Mouse (Mus musculus) lung, embryonic 16.5 days (tissue): ENCODE results near the gene Slfn9. TPM values are rescaled to one million over a fixed set of nuclear protein-coding genes. Genes with fewer than 3 reads are reported as not detected.
"Not testable (repeated sequence)": the region's sequence is repeated elsewhere in the genome, so short reads cannot be mapped to it uniquely, and the experiment has no call there.

Experiments
- ATAC-seq: fragments of 200-750 bp; cut with Nextera tagmentation; 2 replicates; pipeline ENCODE4 v1.8.0; 2017; ENCODE audit warnings: low read depth, mild to moderate bottlenecking, moderate library complexity
- H3K27ac ChIP-seq: fragments of 300-500 bp; sonication (generic); 2 replicates; pipeline ENCODE4 v1.5.1; 2014; ENCODE audit warnings: mild to moderate bottlenecking, control low read depth, low read length
- H3K27me3 ChIP-seq: fragments of 300-500 bp; sonication (generic); 2 replicates; pipeline ENCODE4 v1.6.1; 2014; ENCODE audit warnings: low read depth, low read length, mixed read lengths; ENCODE audit not compliant: control insufficient read depth, insufficient read depth
- H3K36me3 ChIP-seq: fragments of 300-500 bp; sonication (generic); 2 replicates; pipeline ENCODE4 v1.6.1; 2014; ENCODE audit warnings: low read length; ENCODE audit not compliant: control insufficient read depth, insufficient read depth
- H3K4me1 ChIP-seq: fragments of 300-500 bp; sonication (generic); replicated peaks from 2 replicates; pipeline ENCODE4 v1.6.1; 2014; ENCODE audit warnings: low read length, mixed read lengths; ENCODE audit not compliant: control insufficient read depth, insufficient read depth
- H3K4me2 ChIP-seq: fragments of 300-500 bp; sonication (generic); 2 replicates; pipeline ENCODE4 v1.6.1; 2014; ENCODE audit warnings: low read depth, low read length, control low read depth
- H3K4me3 ChIP-seq: fragments of 300-500 bp; sonication (generic); 2 replicates; pipeline ENCODE4 v1.5.1; 2014; ENCODE audit warnings: mild to moderate bottlenecking, low read length, control low read depth
- H3K9ac ChIP-seq: fragments of 300-500 bp; sonication (generic); 2 replicates; pipeline ENCODE4 v1.6.1; 2014; ENCODE audit warnings: low read length, control low read depth
- H3K9me3 ChIP-seq: fragments of 300-500 bp; sonication (generic); 2 replicates; pipeline ENCODE4 v1.6.1; 2016; ENCODE audit warnings: low read length; ENCODE audit not compliant: control insufficient read depth
- WGBS: fragments of 180-500 bp; shearing (Covaris S2); extraction: QIAGEN DNeasy Blood & Tissue Kit; methylation state at CpG from one replicate; pipeline ENCODE4 v1.1.7; 2014; 5-methylcytosine and 5-hydroxymethylcytosine counted together
- polyA plus RNA-seq: library from polyadenylated mRNA; unstranded; fragments of >200 nt; fragmentation: Nextera tagmentation; extraction: Ambion mirVana; gene quantifications from 2 replicates; pipeline ENCODE4 v1.2.1, GENCODE M21; 2015

Gene Slfn9
- 29.3 and 33.9 TPM in 2 replicates for polyA plus RNA-seq

DNA sequence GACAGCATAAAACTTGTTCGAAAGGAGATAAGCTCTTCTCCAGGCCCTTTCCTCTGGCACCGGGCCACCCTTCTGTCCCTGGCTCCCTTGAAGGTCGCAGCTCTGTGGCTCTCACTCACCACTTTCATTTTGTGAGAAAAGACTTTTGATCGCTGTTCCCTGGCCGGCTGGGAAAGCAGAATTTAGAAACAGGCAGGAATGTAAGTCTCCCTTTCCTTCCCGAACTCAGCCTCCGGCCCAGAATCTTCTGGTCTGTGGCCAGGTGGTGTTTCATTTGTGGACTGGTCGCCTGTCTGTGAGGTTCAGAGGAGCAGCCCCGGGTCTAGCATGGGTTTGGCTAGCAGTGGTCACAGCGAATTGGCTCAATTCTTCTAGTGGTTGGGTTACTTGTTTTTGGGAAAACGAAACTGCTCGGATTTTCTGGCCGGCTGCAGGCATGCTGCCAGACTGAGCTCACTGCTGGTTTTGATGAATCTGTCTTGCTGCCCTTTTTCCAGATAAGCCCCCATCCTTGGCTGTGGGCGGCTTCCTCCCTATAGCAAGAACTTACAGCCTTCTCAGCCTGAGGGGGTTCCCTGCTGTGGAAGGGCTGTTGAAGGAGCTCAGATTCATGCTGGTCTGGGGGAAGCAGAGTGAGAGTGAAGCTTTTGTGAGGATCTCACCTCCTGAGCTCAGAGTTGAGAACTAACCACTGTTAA lies at the start of gene Slfn9:
Gene Slfn9 (minus strand): TSS at position 362 of the 698 bp plus-strand sequence.
- peak within 1 kb of the TSS; percentile 92 for H3K4me2 ChIP-seq
- peak; percentile 45; the same call in 1 of the 2 replicates for ATAC-seq
- peak within 1 kb of the TSS; percentile 73 for H3K9ac ChIP-seq

DNA sequence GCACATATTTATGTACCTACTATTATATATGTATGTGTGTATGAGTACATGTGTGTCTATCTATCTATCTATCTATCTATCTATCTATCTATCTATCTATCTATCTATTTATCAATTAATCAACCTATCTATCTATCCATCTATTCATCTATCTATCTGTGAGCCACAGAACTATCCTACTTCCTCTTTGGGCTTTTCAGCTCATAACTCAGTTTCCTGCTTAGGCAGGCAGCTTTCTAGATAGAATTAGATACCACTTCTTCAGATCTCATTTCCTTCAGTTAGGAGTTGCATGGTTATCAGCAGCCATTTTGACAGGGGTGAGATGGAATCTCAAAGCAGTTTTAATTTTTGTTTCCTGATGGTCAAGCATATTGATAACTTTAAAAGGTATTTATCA lies 49.4 kb upstream of the Slfn9 start:
- H3K4me1 ChIP-seq: no peaks in the 10 kb centered on the region
- H3K9me3 ChIP-seq: no peaks in the 10 kb centered on the region
- H3K27ac ChIP-seq: no peak overlapping the region
- H3K27me3 ChIP-seq: no peaks in the 10 kb centered on the region
- H3K9ac ChIP-seq: no peak overlapping the region
- H3K4me3 ChIP-seq: no peak overlapping the region
- no peaks in the 10 kb centered on the region for H3K36me3 ChIP-seq
- ATAC-seq: no peak
- H3K4me2 ChIP-seq: no peak overlapping the region

More for the DNA sequence above, at the start of gene Slfn9:
- H3K4me1 ChIP-seq: peaks cover 13% of the 10 kb centered on the region
- H3K36me3 ChIP-seq: peaks cover 2% of the 10 kb centered on the region; the same call in 1 of the 2 replicates
- H3K9me3 ChIP-seq: no peaks in the 10 kb centered on the region
- peak within 1 kb of the TSS; percentile 67 for H3K4me3 ChIP-seq
- no peaks in the 10 kb centered on the region for H3K27me3 ChIP-seq
- under 1% methylated on average over 14 of the region's 14 CpGs for WGBS
- H3K27ac ChIP-seq: peak within 1 kb of the TSS; percentile 82

DNA sequence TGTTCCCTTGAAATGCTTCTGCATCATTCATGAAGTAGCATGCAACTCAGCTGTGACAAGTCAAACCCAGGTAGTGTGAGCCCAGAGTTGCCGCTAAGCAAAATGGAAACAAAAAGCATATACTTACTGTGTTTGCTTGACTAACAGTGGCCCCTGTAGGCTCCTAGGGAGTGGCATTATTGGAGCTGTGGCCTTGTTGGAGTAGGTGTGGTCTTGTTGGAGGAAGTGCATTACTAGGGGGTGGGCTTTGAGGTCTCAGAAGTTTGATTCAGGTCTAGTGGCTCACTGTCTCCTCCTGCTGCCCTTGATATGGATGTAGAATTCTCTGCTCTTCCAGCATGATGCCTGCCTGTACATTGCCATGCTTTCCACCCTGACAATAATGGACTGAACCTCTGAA lies 48.7 kb upstream of the Slfn9 start:
- WGBS: 14% methylated on average over 1 of the region's 1 CpGs
- no peak overlapping the region for H3K9ac ChIP-seq
- H3K4me1 ChIP-seq: no peaks in the 10 kb centered on the region
- peak overlapping the region; percentile 43 for H3K4me2 ChIP-seq
- H3K27me3 ChIP-seq: no peaks in the 10 kb centered on the region
- no peaks in the 10 kb centered on the region for H3K36me3 ChIP-seq
- ATAC-seq: 0 out of 2 replicates have a peak, but pooled peaks have one; percentile 36
- no peak overlapping the region for H3K27ac ChIP-seq
- peak overlapping the region; percentile 28 for H3K4me3 ChIP-seq
- H3K9me3 ChIP-seq: no peaks in the 10 kb centered on the region

DNA sequence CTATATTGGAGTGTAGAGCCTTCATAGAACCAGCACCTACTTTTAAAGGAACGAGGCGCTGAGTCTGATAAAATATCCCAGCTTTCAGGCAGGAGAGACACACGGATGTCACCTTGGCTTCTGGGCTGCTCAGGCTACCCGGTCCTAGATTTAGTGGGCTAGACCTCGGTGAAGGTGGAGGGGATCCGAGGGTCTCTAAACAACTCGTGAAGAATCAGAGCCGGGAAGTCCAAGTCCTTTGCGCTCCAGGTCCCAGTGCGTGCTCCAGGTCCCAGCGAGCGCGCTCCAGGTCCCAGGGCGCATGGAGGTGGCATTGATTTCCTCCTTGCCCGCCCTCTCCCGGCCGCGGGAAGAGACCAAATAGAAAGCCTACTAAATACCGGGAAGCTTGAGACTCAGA lies 48.2 kb upstream of the Slfn9 start:
- peak overlapping the region; percentile 43 for H3K4me2 ChIP-seq
- no peaks in the 10 kb centered on the region for H3K9me3 ChIP-seq
- no peaks in the 10 kb centered on the region for H3K4me1 ChIP-seq
- no peaks in the 10 kb centered on the region for H3K36me3 ChIP-seq
- H3K27ac ChIP-seq: no peak overlapping the region
- H3K9ac ChIP-seq: no peak overlapping the region
- WGBS: 11% methylated on average over 19 of the region's 19 CpGs
- H3K4me3 ChIP-seq: peak overlapping the region; percentile 28
- no peaks in the 10 kb centered on the region for H3K27me3 ChIP-seq
- ATAC-seq: no peak

DNA sequence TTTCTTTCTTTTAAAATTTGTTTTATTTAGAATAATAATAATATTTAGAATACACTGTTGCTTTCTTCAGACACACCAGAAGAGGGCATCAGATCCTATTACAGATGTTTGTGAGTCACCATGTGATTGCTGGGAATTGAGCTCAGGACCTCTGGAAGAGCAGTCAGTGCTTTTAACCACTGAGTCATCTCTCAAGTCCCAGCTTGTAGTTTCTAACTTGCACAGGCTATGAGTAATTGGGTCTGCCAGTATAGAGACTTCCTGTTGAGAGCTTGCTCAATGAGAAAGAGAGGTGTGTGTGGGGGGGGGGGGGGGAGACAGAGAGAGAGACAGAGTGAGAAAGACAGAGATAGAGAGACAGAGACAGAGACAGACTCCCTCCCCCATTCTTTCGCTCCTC lies 47.5 kb upstream of the Slfn9 start:
- Histone ChIP-seq H3K9me3 (no peaks in the 10 kb centered on the region), H3K4me2 (no peak overlapping the region), H3K27ac (no peak overlapping the region), H3K36me3 (no peaks in the 10 kb centered on the region), H3K4me1 (no peaks in the 10 kb centered on the region), H3K4me3 (no peak overlapping the region), H3K27me3 (no peaks in the 10 kb centered on the region), H3K9ac (no peak overlapping the region)
- no peak for ATAC-seq
- WGBS: 58% methylated on average over 1 of the region's 1 CpGs

DNA sequence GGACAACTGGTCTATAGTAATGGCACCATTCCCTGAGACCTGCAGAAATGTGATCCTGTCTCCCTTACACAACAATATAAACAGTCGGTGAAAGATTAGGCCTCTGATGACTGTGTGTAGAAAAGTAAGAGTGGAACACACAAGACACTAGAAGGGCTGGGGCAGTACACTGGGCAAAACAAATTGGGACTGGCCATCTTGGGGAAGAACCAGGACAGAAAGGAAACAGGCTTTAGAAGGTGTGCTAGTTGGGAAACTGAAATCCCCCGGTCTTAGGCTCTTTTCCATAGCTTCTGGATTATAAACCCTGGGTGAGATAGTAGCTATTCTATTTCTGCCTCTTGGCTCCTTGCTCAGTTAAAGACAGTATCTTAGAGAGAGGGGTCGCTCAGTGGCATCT lies 47.1 kb upstream of the Slfn9 start:
- not testable (repeated sequence) for H3K27ac ChIP-seq, H3K9me3 ChIP-seq, H3K4me1 ChIP-seq, ATAC-seq, H3K4me3 ChIP-seq, H3K36me3 ChIP-seq, H3K27me3 ChIP-seq, H3K9ac ChIP-seq, H3K4me2 ChIP-seq
- 74% methylated on average over 3 of the region's 3 CpGs for WGBS

DNA sequence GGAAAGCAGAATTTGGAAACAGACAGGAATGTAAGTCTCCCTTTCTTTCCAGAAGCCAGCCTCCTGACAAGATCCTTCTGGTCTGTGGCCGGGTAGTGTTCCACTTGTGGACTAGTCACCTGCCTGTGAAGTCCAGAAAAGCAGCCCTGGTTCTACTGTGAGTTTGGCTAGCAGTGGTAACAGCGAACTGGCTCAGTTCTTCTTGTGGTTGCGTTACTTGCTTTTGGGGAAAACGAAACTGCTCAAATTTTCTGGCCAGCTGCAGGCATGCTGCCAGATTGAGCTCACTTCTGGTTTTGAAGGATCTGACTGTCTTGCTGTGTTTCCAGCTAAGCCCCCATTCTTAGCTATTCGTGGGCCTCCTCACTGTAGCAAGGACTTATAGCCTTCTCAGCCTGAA lies 29.0 kb upstream of the Slfn9 start, which contains the start of gene Slfn8:
Gene Slfn8 (minus strand): TSS at position 190 of the 400 bp plus-strand sequence.
- ATAC-seq: no peak
- Histone ChIP-seq H3K4me1 (no peaks in the 10 kb centered on the region), H3K36me3 (no peaks in the 10 kb centered on the region), H3K9me3 (no peaks in the 10 kb centered on the region), H3K4me2 (no peak within 1 kb of the TSS), H3K27ac (no peak within 1 kb of the TSS), H3K27me3 (no peaks in the 10 kb centered on the region), H3K9ac (no peak within 1 kb of the TSS), H3K4me3 (no peak within 1 kb of the TSS)
- 54% methylated on average over 5 of the region's 5 CpGs for WGBS

DNA sequence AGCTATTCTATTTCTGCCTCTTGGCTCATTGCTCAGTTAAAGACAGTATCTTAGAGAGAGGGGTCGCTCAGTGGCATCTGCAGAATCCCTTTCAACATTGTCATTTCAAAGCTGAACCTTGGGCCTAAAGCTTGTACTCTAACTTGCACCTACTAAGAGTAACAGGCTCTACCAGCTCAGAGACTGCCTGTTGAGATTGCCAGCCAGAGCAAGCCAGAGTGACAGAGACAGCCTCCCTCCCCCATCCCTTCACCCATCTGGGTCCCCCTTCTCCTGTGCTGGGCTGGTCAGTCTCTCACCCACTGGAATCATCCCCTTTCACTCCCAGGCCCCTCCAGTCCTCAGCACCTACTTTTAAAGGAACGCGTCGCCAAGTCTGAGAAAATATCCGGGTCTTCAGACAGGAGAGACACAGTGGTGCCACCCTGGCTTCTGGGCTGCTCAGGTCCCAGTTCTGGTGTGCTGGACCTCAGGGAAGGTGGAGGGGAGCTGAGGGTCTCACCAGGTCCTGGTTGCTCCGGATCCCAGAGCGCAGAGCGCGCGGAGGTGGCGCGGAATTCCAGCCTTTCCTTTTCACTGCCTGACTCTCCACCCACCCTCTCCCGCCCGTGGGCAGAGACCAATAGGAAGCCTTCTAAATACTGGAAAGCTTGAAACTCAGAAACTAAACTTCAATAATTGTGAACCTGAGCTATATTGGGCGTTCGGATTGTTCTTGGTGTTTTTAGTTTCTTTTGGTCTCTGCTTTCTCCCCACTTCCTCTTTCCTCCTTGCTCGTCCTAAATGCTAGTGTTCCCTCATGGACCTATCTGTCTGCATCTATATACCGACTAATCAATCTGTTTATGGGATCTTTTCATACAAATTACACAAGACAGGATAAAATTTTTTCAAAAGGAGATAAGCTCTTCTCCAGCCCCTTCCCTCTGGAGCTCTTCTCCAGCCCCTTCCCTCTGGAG lies 28.2 kb upstream of the Slfn9 start:
- H3K9me3 ChIP-seq, H3K4me2 ChIP-seq, H3K4me1 ChIP-seq, H3K27ac ChIP-seq, H3K4me3 ChIP-seq, H3K9ac ChIP-seq, H3K36me3 ChIP-seq, H3K27me3 ChIP-seq, ATAC-seq: not testable (repeated sequence)
- 75% methylated on average over 18 of the region's 18 CpGs for WGBS

DNA sequence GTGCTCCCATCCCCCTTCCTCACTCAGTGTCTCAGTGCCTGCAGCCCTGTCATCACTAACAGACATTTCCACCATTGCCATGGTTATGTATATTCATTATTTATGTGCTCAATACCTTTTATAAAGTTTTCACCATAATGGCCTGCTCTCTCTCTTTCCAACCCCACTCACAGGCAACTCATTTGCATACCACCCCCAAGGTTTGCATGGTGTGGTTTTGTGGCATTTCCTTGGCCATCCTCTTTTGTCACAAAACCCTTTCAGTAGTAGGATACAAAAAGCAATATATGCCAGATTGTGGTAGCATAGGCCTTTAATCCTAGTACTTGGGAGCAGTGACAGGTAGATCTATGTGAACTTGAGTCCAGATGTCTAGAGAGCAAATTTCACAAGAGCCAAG lies 24.5 kb upstream of the Slfn9 start:
- ATAC-seq: no peak
- no peak overlapping the region for H3K27ac ChIP-seq

More for the DNA sequence above, 24.5 kb upstream of the Slfn9 start:
- no peaks in the 10 kb centered on the region for H3K4me1 ChIP-seq
- no peaks in the 10 kb centered on the region for H3K9me3 ChIP-seq
- H3K4me3 ChIP-seq: no peak overlapping the region
- no peaks in the 10 kb centered on the region for H3K27me3 ChIP-seq
- H3K36me3 ChIP-seq: no peaks in the 10 kb centered on the region
- no peak overlapping the region for H3K9ac ChIP-seq
- no peak overlapping the region for H3K4me2 ChIP-seq
